Mouse (Mus musculus) CH12F3 (cell line): Measurements from ENCODE around the gene Tagln3.

Experiments
- in situ Hi-C: fragments of 300-500 bp; cut with MboI; formaldehyde crosslinking; loops from 2 replicates; pipeline ENCODE4 v1.14.3; 2020; ENCODE audit warnings: low sequenced_read_pairs

The Tagln3 gene

DNA sequence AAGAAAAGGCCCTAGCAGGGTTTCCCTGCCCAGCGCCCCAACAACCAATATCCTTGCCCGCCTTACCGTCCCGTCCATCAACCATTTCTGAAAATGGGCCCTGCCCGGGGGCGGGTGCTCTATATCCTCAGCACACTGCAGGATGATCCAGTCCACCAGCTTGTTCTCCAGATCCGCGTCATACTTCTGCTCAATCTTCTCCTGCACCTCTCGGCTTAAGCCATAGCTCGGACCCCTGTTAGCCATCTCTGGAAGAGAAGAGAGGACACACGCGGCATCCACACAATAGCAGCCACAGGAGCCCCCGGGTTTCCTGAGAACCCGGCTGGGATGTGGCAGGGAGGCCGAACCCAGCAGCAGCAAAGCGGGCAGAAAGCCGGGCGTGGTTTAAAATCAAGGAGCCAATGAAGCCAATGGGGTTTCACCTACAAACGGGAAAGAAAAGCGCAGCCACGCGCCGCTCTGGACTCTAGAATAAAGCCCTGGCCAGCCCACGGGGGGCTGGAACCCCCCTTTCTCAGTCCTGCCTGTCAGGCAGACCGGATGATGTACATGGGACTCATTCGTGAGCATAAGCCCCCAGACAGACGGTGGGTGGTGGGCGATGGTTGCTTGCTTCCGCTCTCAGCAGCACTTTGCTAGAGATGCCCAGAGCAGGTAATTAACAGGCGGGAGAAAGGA is at the start of gene Tagln3:
TSS of gene Tagln3 (minus strand) at position 548 of the 681 bp plus-strand sequence.
- in situ Hi-C loops = no loop called here

DNA sequence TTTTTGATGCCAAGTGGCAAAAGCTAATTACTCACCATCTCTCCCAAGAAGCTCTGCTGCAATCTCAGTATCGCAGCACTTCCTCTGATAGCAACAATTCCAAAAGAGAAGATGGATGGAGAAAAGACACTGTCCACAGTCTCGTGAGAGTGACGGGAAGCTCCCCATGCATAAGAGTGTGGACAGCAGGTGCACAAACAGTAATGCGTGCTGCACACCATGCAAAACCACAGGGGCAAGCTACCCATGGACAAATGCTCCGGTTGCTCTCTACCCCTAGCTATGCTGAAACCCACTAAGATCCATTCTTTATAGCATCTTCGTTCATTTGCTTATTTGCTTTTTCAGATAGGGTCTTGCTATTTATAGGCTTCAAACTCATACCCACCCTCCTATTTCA is 46.5 kb upstream of the Tagln3 start:
- in situ Hi-C loops = no loop called here

DNA sequence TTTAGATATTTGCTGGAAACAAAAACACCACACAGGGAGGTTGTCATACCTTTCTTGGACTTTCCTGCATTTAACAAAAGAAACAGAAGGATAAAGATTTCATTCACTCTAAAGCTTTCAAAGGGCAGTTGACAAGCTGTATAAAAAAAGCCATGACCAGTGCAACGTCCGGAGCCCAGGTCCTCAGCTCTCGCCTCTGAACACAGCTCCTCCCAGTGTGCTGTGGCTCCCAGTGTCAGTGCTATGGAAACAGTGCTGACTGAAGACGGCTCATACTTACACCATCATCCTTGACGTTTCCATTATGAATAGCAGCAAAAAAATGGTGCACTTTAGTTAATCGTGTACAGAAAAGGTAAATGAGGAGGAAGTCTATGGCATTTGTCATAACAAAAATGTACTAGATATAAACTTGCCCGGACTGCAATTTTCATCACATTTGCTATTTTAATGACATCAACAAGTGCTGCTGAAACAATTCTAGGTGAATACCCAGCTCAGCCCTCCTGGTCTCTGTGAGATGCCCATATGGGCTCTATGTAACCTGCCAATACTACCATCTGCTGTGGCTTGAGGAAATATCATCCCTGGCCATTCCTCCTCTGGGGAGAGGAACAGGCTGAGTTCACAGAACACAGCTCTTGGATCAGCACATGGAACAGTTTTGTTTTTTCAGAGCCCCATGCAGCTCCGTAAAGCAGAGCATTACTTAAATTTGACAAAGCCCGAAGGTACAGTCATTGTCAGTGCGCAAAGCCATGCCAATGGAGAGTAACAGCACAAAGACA is 43.6 kb upstream of the Tagln3 start:
- in situ Hi-C loops = no loop called here

DNA sequence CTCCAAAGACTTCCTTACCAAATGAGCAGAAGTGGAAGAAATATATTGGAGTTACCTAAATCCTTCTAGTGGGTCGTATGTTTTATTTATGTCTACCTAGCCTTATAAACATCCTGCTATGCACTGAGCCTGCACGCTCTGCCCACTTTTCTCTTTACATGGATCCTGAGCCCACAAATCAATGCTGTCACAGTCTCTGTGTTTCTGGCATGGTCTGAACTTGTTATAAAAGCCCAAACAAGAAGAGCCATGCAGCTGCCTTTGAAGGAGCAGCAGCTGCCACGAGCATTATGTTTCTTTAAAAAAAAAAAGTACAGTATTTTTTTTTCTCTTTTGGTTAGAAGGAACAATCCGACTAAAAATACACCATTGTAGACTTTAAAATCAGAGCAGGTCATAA is 43.0 kb upstream of the Tagln3 start:
- in situ Hi-C loops = no loop called here

DNA sequence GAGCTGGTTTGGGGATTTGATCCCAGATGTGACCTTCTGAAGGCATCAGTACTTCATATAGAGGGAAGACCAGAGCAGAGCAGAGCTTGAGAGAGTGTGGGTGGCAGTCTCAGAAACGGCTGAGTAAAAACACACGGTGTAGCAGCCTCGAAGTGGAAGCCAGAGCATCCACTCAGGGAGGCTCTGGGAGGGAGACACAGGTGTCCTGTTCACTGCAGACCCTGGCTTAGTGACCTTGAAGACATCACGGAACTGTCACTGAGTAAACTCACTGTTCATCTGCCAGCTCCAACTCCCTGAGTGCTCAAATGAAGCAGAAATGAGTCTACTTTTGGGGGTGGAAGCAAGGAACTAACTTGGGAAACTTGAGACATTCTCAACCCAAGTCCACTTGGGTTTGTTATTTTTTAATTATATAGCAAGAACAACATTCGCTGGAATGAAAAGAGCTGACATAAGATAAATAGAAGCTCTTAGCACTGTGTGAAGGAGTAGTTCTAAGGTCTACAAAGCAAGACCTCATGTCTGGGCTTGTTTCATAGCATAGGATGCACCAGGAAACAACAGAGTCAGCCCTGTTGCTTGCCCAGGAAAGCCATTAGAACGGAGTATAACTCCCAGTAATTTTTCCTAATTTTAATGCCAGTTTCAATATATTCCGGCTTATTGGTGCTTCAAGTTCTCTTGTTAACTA is 41.5 kb upstream of the Tagln3 start:
- in situ Hi-C loops = no loop called here

DNA sequence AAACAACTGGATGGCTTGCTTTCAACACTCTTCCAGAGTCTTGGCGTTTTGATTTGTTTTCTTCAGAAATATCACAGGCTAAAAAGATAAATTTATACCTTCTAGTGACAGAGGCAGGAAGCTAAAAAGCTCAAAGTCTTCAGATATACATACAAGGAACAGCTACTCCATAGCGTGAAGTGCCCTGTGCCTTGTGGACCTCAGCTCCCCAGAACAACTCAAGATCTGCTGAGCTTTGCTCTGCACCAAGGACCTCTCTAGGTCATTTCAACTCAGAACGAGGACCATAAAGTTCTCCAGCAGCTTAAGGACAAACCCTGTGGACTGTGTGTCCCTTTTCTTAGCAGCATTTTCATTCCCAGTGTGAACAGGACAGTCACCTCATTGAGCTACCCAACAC is 40.7 kb upstream of the Tagln3 start:
- in situ Hi-C loops = no loop called here

DNA sequence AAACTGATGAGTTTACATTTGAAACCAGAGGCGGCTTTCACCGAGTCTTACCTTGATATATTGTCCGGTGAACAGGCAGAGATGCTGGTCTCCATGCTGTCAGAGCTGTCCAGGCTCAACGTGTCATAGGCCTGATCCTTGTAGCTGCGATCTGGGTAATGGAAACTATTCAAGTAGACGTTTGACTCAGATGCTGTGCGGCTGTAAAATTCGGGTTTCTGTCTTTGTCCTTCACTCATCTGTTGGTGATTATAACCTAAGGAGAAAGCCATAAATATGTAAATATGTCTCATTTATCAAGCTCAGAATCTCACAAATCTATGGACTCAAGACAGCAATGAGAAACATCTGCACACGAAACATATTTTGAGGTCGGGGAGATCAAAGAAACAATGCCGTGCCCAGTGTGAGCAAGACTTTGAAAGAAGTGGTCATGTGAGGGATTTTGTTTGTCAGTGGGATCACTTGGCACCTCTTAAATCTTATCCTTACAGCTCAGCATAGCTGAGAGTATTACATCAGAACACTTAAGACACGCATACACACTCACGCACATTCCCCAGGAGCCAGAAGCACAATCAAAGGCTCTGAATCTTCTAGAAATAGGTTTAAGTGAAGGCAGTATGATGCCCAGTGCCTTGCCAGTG is 38.6 kb upstream of the Tagln3 start:
- in situ Hi-C loops = no loop called here

DNA sequence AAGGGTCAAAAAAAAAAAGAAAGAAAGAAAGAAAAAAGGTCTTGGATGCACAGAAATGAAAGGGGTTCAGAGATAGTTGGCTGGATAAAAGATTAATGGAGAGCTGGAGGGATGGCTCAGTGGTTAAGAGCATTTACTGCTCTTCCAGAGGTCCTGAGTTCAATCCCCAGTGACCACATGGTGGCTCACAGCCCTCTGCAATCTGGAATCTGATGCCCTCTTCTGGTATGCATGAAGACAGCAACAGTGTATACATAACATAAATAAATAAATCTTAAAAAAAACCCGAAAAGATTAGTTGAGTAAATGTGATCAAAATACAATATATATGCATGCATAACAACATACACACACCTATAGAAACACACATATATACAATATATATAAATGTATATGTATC is 37.0 kb upstream of the Tagln3 start:
- in situ Hi-C loops = no loop called here

DNA sequence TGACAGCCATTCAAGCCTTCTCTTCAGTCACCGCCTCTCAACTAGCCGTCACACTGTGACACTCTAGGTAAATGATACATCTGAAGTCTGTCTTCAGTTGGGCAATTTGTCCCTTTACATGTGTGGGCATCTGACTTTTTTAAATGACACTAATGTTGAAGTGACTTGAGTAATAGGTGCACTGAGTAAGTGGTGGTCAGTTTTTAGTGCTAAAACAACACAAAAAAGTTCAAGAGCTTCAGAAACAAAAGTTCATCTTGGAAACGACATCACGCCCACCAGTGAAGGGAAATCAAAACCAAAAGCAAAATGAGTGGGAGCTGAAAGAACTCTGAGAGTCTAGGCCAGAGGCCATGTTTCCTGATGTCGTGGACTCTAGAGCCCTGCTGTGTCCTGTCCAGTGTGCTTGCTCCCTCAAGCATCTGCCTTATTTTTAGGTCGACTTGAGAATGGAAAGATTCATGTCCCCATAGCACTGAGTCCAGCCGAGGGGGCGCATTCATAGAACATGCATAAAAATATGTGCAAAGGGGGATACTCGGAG is 34.4 kb upstream of the Tagln3 start:
- in situ Hi-C loops = no loop called here

DNA sequence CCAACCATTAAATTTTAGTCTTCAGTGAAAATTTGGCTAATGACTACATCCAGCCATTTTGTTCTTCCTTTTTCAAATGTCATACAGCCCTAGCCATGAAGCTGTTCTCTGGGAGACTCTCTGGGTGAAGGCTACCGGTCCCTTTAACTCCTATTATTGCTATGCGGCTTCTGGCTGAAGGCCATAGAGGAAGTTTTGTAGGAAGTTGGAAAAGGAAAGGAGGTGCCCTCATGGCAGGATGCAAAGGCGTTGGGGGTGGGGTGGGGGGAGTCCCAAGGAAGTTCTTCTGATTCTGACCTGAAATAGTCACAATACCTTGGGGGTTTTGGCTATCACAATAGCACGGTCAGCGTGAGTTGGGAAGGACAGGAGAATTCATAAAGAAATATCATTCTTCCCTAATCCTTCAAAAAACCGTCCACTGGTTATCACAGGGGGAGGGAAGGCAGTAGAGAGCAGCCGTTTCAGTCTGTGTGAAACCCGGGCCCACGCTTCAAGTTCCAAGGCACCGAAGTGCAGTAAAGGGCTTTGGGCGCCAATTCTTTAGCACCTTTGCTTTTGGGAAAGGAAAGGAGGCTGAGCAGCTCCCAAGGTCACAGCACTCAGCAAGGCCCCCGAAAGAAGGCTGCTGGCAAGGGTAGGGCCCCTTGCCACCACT is 33.1 kb upstream of the Tagln3 start:
- in situ Hi-C loops = no loop called here

DNA sequence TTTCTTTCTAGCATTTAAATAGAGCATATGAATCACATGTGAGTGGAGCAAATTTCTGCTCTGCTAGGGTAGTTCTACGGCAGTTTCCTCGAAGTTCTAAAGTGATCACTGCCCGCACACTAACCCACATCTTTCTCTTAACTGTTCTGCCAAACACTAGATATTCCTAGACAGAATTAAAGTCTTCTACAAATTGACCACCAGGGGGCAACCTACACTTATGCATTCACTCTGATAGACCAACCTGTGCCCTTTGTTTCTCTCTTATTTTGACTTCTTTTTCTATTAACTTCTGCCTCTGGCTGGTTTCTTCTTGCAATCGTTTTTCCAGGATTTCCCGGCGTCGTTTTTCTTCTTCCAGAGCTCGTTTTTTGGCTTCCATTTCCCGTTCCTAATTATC is 32.4 kb upstream of the Tagln3 start:
- in situ Hi-C loops = no loop called here

DNA sequence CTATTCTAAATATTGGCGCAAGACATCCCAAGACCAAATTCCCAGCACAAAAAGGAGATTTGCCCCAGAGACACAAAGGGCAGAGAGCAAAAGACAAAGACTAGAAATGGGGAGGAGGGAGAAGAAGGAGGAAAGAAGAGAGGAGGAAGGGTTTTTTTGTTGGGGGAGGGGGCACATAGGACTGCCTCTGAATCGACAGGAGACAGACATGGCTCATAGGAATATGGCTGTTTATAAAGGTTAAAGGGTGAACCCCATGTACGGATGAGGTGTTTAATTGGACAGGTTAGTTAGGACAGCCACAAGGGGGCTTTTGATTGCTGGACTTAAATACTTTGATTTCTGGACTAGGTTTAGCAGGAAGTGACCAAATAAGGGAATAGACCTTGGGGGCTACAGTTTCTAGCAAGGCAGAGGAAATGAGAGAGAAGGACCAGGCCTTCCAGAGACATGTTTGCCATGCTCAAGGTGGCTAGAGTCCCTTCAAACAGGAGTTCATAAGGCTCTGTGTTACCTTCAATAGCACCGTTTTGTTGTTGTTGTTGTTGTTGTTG is 19.3 kb upstream of the Tagln3 start:
- in situ Hi-C loops = no loop called here

DNA sequence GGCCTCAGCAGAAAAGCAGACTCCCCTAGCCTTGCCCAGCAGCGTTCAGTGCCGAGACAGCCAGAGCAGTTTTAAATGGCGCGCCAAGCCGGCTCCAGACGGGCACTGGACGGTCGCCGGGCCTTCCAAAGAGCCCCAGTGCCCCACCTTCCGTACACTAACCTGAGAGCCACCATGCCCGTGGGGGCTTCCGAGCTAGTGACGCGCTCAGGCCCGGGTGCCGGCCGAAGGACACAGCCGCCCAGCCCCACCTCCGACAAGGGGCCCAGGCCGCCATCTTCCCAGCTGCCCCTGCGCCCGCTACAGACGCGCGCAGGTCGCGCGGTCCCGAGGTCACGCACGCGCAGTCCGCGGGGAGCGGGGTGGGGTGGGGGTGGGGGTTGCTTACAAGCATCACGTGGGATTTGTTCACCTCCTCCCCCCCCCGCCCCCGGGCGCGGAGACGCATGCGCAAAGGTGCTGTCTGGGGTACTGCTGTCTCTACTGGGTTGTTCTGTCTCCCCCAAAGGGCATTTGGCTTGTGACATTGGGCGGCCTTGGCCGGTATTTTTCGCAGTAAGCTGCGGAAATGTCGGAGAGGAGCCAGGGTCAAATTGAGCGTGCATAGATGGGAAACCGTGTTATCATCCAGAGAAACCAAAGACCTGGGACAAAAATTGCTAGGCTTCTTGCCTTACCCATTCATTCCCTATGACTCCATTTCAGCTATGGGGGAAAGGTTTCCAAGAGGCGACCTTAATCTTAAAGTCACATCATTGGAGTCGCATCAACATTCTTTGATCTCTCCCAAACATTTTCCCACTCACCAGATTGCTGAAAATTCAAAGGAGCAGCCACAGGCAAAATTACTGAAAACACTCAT is 18.4 kb upstream of the Tagln3 start, which contains the start of gene Abhd10:
TSS of gene Abhd10 (minus strand) at position 341 of the 862 bp plus-strand sequence.
- in situ Hi-C loops = no loop called here

DNA sequence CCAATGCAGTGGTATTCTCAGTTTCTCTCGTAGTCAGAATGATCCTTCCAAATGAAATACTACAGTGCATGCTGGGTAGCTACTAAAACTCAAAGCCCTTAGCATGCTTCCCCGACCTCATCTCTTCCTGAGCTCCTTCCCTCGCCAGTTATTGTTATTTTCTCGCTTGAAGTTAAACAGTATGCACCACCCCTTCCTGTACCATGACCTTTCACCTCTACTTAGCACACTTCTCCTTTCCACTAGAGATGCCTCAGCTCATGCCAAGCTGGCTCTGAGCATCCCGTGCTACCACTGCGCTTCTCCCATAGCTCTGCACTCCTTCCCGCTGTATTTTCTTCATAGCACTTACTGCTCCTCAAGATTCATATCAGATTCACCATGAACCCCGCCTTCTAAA is 13.5 kb upstream of the Tagln3 start:
- in situ Hi-C loops = no loop called here

DNA sequence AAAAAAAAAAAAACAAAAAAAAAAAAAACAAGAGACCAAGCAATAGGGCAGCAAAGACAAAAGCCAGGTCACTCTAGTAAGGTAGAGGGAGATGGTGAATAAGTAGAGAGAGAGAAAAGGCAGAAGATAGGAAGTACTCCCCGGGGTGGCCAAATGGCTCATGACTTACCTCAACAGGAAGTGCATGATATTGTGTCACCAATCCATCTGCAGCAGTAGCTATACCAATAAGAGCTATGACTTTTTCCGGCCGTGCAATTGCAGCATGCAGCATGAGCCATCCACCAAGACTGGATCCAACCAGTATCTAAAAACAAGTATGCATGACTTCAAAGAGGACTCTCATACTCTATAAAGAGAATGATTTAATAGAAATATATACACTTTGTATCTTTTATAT is 12.3 kb upstream of the Tagln3 start:
- in situ Hi-C loops = no loop called here

DNA sequence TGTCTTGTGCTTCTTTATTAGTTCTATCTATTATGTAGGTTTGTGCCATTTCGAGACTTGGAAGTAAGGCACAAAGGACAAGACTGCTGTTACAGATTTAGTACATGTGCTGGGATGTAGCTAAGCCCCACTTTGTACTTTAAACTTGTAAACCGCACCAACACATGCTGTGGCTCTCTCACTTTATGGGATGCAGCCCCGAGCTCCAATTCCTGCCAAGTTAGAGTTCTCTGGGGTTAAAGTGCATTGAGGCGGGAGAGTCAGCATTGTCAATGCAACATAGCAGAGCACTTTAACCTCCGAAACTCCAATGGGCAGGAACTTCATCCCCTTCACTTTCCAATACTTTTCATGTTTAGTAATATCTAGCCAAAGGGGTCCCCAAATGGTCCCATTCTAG is 4.8 kb upstream of the Tagln3 start:
- in situ Hi-C loops = no loop called here

DNA sequence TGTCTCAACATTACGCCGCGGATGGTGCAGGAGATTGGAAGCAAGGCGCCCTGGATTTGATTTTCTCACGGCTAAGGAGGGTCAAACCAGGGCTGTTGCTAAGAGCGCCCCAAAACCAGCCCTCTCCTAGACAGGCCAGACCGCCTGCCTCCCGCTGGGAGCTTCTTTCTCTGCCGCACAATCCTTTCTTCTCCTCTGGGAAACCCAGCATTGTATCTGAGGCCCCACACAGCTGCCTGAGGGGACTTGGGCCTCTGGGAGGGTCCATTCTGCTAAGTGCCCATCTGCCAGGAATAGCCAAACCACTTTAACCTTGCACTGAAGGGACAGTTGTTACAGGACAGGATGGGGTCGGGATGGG is 314 bp upstream of the Tagln3 start:
- in situ Hi-C loops = no loop called here

DNA sequence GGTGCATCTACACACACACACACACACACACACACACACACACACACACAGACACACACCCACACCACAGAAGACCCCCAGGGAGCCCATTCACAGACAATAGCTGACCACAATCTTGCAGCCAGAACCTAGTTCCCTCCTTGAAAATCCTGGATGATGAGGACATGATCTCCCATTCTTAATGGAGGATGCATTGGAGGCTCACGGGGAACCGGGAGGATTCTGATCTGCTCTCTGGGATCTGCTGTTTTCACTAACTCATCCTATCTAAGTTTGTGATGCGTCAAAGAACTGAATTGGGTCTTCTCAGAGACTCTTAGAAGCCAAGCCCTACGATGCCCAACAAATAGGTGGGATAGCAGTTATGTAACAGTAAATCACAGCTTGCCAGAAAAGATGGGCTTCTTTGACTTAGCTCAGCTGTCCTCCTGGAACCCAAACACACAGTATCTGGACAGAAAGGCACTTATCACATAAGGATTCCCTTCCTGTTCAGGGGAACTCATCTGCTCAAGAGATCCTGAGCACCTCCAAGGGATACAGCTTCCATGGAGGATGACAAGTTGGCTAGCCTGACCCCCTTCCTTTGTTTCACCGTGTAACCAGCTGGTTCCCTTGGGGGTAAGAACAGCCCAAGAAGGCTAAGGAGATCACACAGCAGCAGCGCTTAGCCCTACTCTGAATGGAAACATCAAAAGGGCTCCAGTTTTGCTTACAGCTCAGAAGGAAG is 1.1 kb downstream of the Tagln3 start:
- in situ Hi-C loops = no loop called here

DNA sequence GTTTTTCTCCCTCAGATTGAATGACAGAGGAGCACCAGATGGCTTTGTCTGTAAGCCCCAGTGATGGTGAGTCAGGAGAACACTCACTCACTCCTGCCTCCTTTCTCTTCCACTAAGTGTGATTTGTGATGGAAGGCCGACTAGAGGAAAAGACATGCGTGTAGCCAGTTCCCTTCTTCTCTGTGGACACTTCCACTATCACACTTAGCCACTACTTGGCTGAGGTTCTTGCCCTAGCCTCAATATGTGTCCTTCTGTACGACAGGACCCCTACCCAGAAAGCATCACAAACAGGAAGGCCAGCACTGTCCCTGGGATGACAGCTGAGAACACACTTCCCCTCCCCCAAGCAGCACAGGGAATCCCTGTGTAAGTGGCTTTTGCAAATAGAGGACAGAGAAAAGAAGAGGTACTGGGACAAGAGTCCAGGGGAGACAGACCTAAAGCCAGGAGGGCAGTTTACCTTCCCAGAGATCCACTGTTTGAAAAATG is 1.9 kb downstream of the Tagln3 start:
- in situ Hi-C loops = no loop called here
